In genomic region chr7:112228827-112229498, GRCm38 (mm10) we compare ENCODE assay signal across 9 mouse cellular contexts. TPM values are rescaled to one million over a fixed set of nuclear protein-coding genes. Genes with fewer than 3 reads are reported as not detected.
DNase-seq lines count a peak whose midpoint lies in the region; ATAC-seq and TF ChIP-seq lines count a peak whose summit lies in the region.
"Had no signal": no experiment of that assay in that cellular context is flagged by ENCODE, and none has a peak within 500 bp of the region (broad histone marks: within the 10 kb centered on the region; RNA-seq: fewer than 3 reads in every experiment).

No protein-coding gene starts in this region.

- H3K4me1 ChIP-seq in embryonic facial prominence, embryonic 10.5 days = peaks cover 50% of the 10 kb centered on the region
- peaks cover 59% of the 10 kb centered on the region for H3K4me1 ChIP-seq in heart, postnatal 0 days (ENCODE audit: control insufficient read depth, insufficient read depth)

- H3K4me2 ChIP-seq in heart, postnatal 0 days (ENCODE audit: low read depth, low read length) = peak overlapping the region; percentile 85
- H3K4me2 ChIP-seq: liver, embryonic 12.5 days had no signal

- peak; percentile 56 for DNase-seq in embryo, embryonic 10 days (ENCODE audit: low spot score)
- DNase-seq in embryo, embryonic 9.5 days (ENCODE audit: extremely low spot score) = no peak
- peak; percentile 32 for DNase-seq in embryonic facial prominence, embryonic 10.5 days (ENCODE audit: low spot score)
- DNase-seq in heart, postnatal 0 days (ENCODE audit: low spot score) = peak; percentile 90
- peak; percentile 62 for DNase-seq in mesoderm, embryonic 11.5 days (ENCODE audit: low read depth, low spot score)
- no peak for DNase-seq in kidney, postnatal 10 days
- DNase-seq in frontal cortex, postnatal 14 days (ENCODE audit: low spot score in 2 of 2) = no peak

- H3K27me3 ChIP-seq in embryonic facial prominence, embryonic 10.5 days (replicated peaks; ENCODE audit: low read depth, poor library complexity, severe bottlenecking) = peaks cover 65% of the 10 kb centered on the region
- no peaks in the 10 kb centered on the region for H3K27me3 ChIP-seq in heart, postnatal 0 days (ENCODE audit: control insufficient read depth, insufficient read depth, low read length)

- peak; percentile 15 for TF ChIP-seq CTCF in heart, postnatal 0 days (IDR thresholded peaks at IDR 0.05; ENCODE audit: low read depth)

- no peak overlapping the region for H3K4me3 ChIP-seq in embryonic facial prominence, embryonic 10.5 days
- peak overlapping the region; percentile 87 for H3K4me3 ChIP-seq in heart, postnatal 0 days (ENCODE audit: low read depth, low read length)
- H3K4me3 ChIP-seq: liver, embryonic 12.5 days had no signal

- WGBS in embryonic facial prominence, embryonic 10.5 days = 74% methylated on average over 20 of the region's 20 CpGs
- WGBS in heart, postnatal 0 days = 18% methylated on average over 20 of the region's 20 CpGs

- peak overlapping the region; percentile 38 for H3K9ac ChIP-seq in heart, postnatal 0 days (replicated peaks; ENCODE audit: low read depth, low read length)
- H3K9ac ChIP-seq: liver, embryonic 12.5 days had no signal

- no peaks in the 10 kb centered on the region for H3K36me3 ChIP-seq in embryonic facial prominence, embryonic 10.5 days (replicated peaks)
- peaks cover 22% of the 10 kb centered on the region for H3K36me3 ChIP-seq in heart, postnatal 0 days (replicated peaks; ENCODE audit: control insufficient read depth, insufficient read depth, low read length)
- H3K36me3 ChIP-seq: liver, embryonic 12.5 days had no signal

- peak; percentile 87; the same call in 1 of the 2 replicates for TF ChIP-seq EP300 in heart, postnatal 0 days (IDR thresholded peaks at IDR 0.05; ENCODE audit: low read depth)

- H3K27ac ChIP-seq in embryonic facial prominence, embryonic 10.5 days (replicated peaks) = no peak overlapping the region
- peak overlapping the region; percentile 89 for H3K27ac ChIP-seq in heart, postnatal 0 days (ENCODE audit: low read depth)
- H3K27ac ChIP-seq: liver, embryonic 12.5 days had no signal

- peak; percentile 62 for ATAC-seq in heart, postnatal 0 days (ENCODE audit: insufficient read depth, low read depth)
- ATAC-seq in erythroid progenitor cell, adult 5-6 weeks (replicated peaks; ENCODE audit: low FRiP score, poor library complexity, severe bottlenecking) = no peak
- ATAC-seq: liver, embryonic 12.5 days had no signal

- no peaks in the 10 kb centered on the region for H3K9me3 ChIP-seq in embryonic facial prominence, embryonic 10.5 days
- no peaks in the 10 kb centered on the region for H3K9me3 ChIP-seq in heart, postnatal 0 days (replicated peaks; ENCODE audit: control insufficient read depth, low read length)
- H3K9me3 ChIP-seq: liver, embryonic 12.5 days had no signal

RNA-seq across cellular contexts. Expression of gene Mical2, which starts 3.3 kb away (rescaled TPM):
- 1.2 and 1.4 TPM in 2 replicates for polyA plus RNA-seq in embryonic facial prominence, embryonic 10.5 days (2016; fragmentation: Nextera tagmentation; extraction: Ambion mirVana)
- total RNA-seq in heart, postnatal 0 days (2014; rRNA removed; ENCODE audit: low replicate concordance) = 136 and 169 TPM in 2 replicates
- 59.9 and 78.1 TPM in 2 replicates for polyA plus RNA-seq in heart, postnatal 0 days (2015; fragmentation: Nextera tagmentation; extraction: Ambion mirVana)
- total RNA-seq in erythroid progenitor cell, adult 5-6 weeks (2015; ENCODE audit: low replicate concordance) = not detected in 2 replicates
- not detected in 2 replicates for total RNA-seq in erythroid progenitor cell, adult 5-6 weeks (2017; ENCODE audit: low replicate concordance)

Comparison
In these comparisons a context has a peak if more than half of its experiments do, and no peak if none do; other contexts are left out.
1. DNase-seq: peak in embryo, embryonic 10 days (single experiment), embryonic facial prominence, embryonic 10.5 days (single experiment), heart, postnatal 0 days (single experiment) and mesoderm, embryonic 11.5 days (single experiment); none in embryo, embryonic 9.5 days (single experiment), kidney, postnatal 10 days (single experiment) and frontal cortex, postnatal 14 days (0 of 2).
2. RNA of gene Mical2, which starts 3.3 kb away (total RNA-seq): 136 to 169 TPM in heart, postnatal 0 days; not detected in erythroid progenitor cell, adult 5-6 weeks; every median in the first group is over 100 times any median in the second.